Mouse (Mus musculus): Measurements from ENCODE around the gene Adgrg1. TPM values are rescaled to one million over a fixed set of nuclear protein-coding genes. Genes with fewer than 3 reads are reported as not detected.

Adgrg1 gene
- polyA plus RNA-seq, 1 experiment from 2014 or later: 16.3 TPM

DNA sequence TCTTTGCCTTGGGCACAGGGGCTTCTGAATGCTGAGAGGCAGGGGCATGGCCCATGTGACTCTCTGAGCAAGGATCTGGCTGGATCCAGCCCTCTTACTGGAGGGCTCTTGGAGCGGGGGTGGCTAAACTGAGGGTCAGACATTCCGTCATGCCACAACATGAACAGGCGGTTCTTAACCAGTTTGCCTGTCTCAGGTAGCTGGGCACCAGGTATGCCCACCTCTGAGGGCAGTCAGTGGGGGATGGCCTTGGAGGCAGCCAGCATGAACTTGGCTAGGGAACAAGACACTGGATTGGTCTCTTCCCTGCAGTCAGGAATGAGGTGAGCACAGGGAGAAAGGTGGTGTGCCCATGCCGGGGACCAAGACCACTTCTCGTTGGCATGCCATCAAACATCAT, 5.6 kb downstream of the Adgrg1 start:
- Histone ChIP-seq H3K9me3 (ENCODE audit: control insufficient read depth, low read length) (no peaks in the 10 kb centered on the region), H3K4me3 (ENCODE audit: low read depth, low read length) (no peak overlapping the region), H3K4me2 (ENCODE audit: low read depth, low read length) (no peak overlapping the region), H3K27ac (replicated peaks; ENCODE audit: low read depth, low read length) (no peak overlapping the region), H3K36me3 (ENCODE audit: control insufficient read depth, insufficient read depth, low read length) (no peaks in the 10 kb centered on the region), H3K9ac (ENCODE audit: low read depth, low read length) (no peak overlapping the region), H3K4me1 (ENCODE audit: control insufficient read depth, insufficient read depth, low read length) (peaks cover 24% of the 10 kb centered on the region), H3K27me3 (replicated peaks; ENCODE audit: control insufficient read depth, insufficient read depth, low read length) (no peaks in the 10 kb centered on the region; the same call in 1 of the 2 replicates)
- DNase-seq (ENCODE audit: low spot score) (no peak), ATAC-seq (ENCODE audit: low read depth) (no peak)
- 83% methylated on average over 5 of the region's 5 CpGs for WGBS

DNA sequence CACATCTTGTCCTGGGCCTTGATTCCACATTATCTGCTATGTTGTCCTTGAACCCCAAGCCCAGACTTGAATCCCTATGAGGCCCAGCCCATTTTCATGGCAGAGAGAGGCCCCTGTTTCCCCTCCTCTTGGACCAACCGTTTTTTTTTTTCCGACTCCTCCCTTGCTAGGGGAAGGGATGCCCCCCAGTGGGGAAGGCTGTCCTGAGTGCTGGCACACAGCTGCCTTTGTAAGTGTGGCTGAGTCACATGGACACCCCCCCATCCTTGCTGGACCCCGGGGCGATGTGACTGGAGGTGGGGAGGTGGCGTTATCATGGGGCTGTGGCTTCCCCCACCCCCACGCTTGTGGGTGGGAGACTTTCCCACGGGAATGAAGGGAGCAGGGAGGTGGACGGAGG, 6.4 kb downstream of the Adgrg1 start:
- H3K4me1 ChIP-seq (ENCODE audit: control insufficient read depth, insufficient read depth, low read length): peaks cover 24% of the 10 kb centered on the region
- H3K9ac ChIP-seq (ENCODE audit: low read depth, low read length): no peak overlapping the region
- ATAC-seq (ENCODE audit: low read depth): no peak
- no peak for DNase-seq (ENCODE audit: low spot score)
- H3K9me3 ChIP-seq (ENCODE audit: control insufficient read depth, low read length): no peaks in the 10 kb centered on the region
- H3K4me3 ChIP-seq (ENCODE audit: low read depth, low read length): no peak overlapping the region
- no peak overlapping the region for H3K4me2 ChIP-seq (ENCODE audit: low read depth, low read length)
- 51% methylated on average over 8 of the region's 8 CpGs for WGBS
- H3K27me3 ChIP-seq (replicated peaks; ENCODE audit: control insufficient read depth, insufficient read depth, low read length): no peaks in the 10 kb centered on the region; the same call in 1 of the 2 replicates
- H3K27ac ChIP-seq (replicated peaks; ENCODE audit: low read depth, low read length): no peak overlapping the region
- H3K36me3 ChIP-seq (ENCODE audit: control insufficient read depth, insufficient read depth, low read length): no peaks in the 10 kb centered on the region

DNA sequence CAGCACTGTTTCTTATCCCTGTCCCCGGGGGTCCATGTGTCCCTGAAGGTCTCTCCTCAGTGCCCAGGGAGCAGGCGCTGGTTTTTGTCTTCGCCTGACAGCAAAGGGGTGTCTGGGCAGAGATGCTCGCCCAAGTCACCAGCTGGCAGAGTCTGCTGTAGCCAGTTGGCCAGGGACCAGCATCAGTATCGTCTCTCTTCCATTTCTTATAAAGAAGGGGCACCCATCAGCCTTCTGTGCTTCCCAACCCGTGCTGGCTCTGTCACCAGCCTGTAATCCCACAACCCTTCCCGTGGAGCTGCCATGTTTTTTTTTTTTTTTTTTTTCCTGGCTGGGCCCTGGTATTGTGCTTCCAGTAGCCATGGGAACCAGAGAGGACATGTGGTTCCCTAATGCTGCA, 7.3 kb downstream of the Adgrg1 start:
- H3K9me3 ChIP-seq (ENCODE audit: control insufficient read depth, low read length): no peaks in the 10 kb centered on the region
- H3K4me3 ChIP-seq (ENCODE audit: low read depth, low read length): no peak overlapping the region
- no peaks in the 10 kb centered on the region for H3K36me3 ChIP-seq (ENCODE audit: control insufficient read depth, insufficient read depth, low read length)
- peaks cover 22% of the 10 kb centered on the region for H3K4me1 ChIP-seq (ENCODE audit: control insufficient read depth, insufficient read depth, low read length)
- H3K27me3 ChIP-seq (replicated peaks; ENCODE audit: control insufficient read depth, insufficient read depth, low read length): no peaks in the 10 kb centered on the region; the same call in 1 of the 2 replicates
- H3K9ac ChIP-seq (ENCODE audit: low read depth, low read length): no peak overlapping the region
- ATAC-seq (ENCODE audit: low read depth): no peak
- whole genome bisulfite sequencing: 63% methylated on average over 7 of the region's 7 CpGs
- H3K4me2 ChIP-seq (ENCODE audit: low read depth, low read length): no peak overlapping the region
- H3K27ac ChIP-seq (replicated peaks; ENCODE audit: low read depth, low read length): no peak overlapping the region
- no peak for DNase-seq (ENCODE audit: low spot score)

DNA sequence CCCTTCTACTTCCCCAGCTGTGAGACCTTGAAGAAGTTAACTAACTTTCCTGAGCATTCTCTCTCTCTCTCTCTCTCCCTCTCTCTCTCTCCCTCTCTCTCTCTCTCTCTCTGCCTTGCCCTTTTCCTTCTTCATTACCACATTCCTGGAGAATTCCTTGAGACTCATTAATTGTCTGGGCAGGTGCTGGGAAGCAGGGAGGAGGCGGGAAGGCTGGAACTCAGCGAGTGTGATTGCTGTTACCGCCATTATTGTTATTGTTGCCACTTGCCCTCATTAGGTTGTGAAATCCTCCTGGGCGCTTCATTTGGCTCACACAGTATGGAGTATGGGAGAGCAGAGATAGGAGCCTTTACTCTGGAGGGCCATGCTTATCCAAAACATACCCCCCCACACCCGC, 8.6 kb downstream of the Adgrg1 start:
- ATAC-seq (ENCODE audit: low read depth): peak; percentile 35; the same call in 1 of the 2 replicates
- Histone ChIP-seq H3K36me3 (ENCODE audit: control insufficient read depth, insufficient read depth, low read length) (no peaks in the 10 kb centered on the region), H3K4me3 (ENCODE audit: low read depth, low read length) (no peak overlapping the region), H3K4me2 (ENCODE audit: low read depth, low read length) (no peak overlapping the region), H3K27me3 (replicated peaks; ENCODE audit: control insufficient read depth, insufficient read depth, low read length) (no peaks in the 10 kb centered on the region; the same call in 1 of the 2 replicates), H3K9ac (ENCODE audit: low read depth, low read length) (no peak overlapping the region), H3K27ac (replicated peaks; ENCODE audit: low read depth, low read length) (no peak overlapping the region), H3K9me3 (ENCODE audit: control insufficient read depth, low read length) (no peaks in the 10 kb centered on the region), H3K4me1 (ENCODE audit: control insufficient read depth, insufficient read depth, low read length) (peaks cover 18% of the 10 kb centered on the region)
- 21% methylated on average over 5 of the region's 5 CpGs for WGBS
- no peak for DNase-seq (ENCODE audit: low spot score)

- H3K27me3 ChIP-seq (replicated peaks; ENCODE audit: control insufficient read depth, insufficient read depth, low read length): no peaks in the 10 kb centered on the region
- no peaks in the 10 kb centered on the region for H3K9me3 ChIP-seq (ENCODE audit: control insufficient read depth, low read length)
- DNase-seq (ENCODE audit: low spot score): peak; percentile 47
- peak; percentile 75 for ATAC-seq (ENCODE audit: low read depth)
- no peak overlapping the region for H3K27ac ChIP-seq (replicated peaks; ENCODE audit: low read depth, low read length)
- peaks cover 18% of the 10 kb centered on the region for H3K4me1 ChIP-seq (ENCODE audit: control insufficient read depth, insufficient read depth, low read length)
- no peaks in the 10 kb centered on the region for H3K36me3 ChIP-seq (ENCODE audit: control insufficient read depth, insufficient read depth, low read length)
- WGBS: 19% methylated on average over 6 of the region's 10 CpGs
- no peak overlapping the region for H3K9ac ChIP-seq (ENCODE audit: low read depth, low read length)
- no peak overlapping the region for H3K4me3 ChIP-seq (ENCODE audit: low read depth, low read length)
- no peak overlapping the region for H3K4me2 ChIP-seq (ENCODE audit: low read depth, low read length)
Measured at GRCm38 (mm10) chr8:94983881-94984516, 9.4 kb downstream of the Adgrg1 start.

- Histone ChIP-seq H3K4me2 (ENCODE audit: low read depth, low read length) (no peak overlapping the region), H3K9me3 (ENCODE audit: control insufficient read depth, low read length) (no peaks in the 10 kb centered on the region), H3K36me3 (ENCODE audit: control insufficient read depth, insufficient read depth, low read length) (no peaks in the 10 kb centered on the region), H3K27ac (replicated peaks; ENCODE audit: low read depth, low read length) (no peak overlapping the region), H3K4me3 (ENCODE audit: low read depth, low read length) (no peak overlapping the region), H3K4me1 (ENCODE audit: control insufficient read depth, insufficient read depth, low read length) (peaks cover 18% of the 10 kb centered on the region), H3K9ac (ENCODE audit: low read depth, low read length) (0 out of 2 replicates have a peak overlapping the region, but pooled peaks have one; percentile 4), H3K27me3 (replicated peaks; ENCODE audit: control insufficient read depth, insufficient read depth, low read length) (no peaks in the 10 kb centered on the region)
- ATAC-seq (ENCODE audit: low read depth) (no peak), DNase-seq (ENCODE audit: low spot score) (no peak)
- 85% methylated on average over 6 of the region's 6 CpGs for WGBS
Measured at GRCm38 (mm10) chr8:94985023-94985422, 10.5 kb downstream of the Adgrg1 start.

GRCm38 (mm10) chr8:94986676-94987075, 12.1 kb downstream of the Adgrg1 start:
- H3K9me3 ChIP-seq (ENCODE audit: control insufficient read depth, low read length): no peaks in the 10 kb centered on the region
- ATAC-seq (ENCODE audit: low read depth) (no peak), DNase-seq (ENCODE audit: low spot score) (no peak)
- no peaks in the 10 kb centered on the region for H3K36me3 ChIP-seq (ENCODE audit: control insufficient read depth, insufficient read depth, low read length)
- H3K4me3 ChIP-seq (ENCODE audit: low read depth, low read length): no peak overlapping the region
- H3K4me1 ChIP-seq (ENCODE audit: control insufficient read depth, insufficient read depth, low read length): peaks cover 21% of the 10 kb centered on the region
- H3K27me3 ChIP-seq (replicated peaks; ENCODE audit: control insufficient read depth, insufficient read depth, low read length): no peaks in the 10 kb centered on the region
- no peak overlapping the region for H3K27ac ChIP-seq (replicated peaks; ENCODE audit: low read depth, low read length)
- H3K4me2 ChIP-seq (ENCODE audit: low read depth, low read length): no peak overlapping the region
- 0% methylated on average over 1 of the region's 5 CpGs for WGBS
- no peak overlapping the region for H3K9ac ChIP-seq (ENCODE audit: low read depth, low read length)

DNA sequence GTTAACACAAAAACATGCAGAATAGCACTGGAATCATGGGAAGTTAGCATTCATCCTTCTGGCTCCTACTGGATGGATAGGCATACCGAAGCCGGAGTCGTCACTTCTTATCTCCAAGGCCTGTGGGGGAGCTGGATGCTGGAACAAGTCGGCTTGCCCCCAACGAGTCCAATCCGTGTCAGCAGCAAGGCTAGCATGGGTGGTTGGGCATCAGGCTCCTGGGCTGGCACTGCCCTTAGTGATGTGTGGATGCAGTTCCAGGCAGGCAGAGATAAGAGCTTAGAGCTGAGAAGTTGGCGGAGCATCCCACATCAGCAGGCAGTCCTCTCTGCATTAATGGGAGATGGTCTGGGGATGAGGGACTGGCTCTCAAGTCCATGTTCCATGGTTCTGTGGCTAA, 13.0 kb downstream of the Adgrg1 start:
- no peak overlapping the region for H3K9ac ChIP-seq (ENCODE audit: low read depth, low read length)
- no peaks in the 10 kb centered on the region for H3K27me3 ChIP-seq (replicated peaks; ENCODE audit: control insufficient read depth, insufficient read depth, low read length)
- WGBS: 85% methylated on average over 7 of the region's 7 CpGs
- DNase-seq (ENCODE audit: low spot score) (no peak), ATAC-seq (ENCODE audit: low read depth) (no peak)
- H3K4me3 ChIP-seq (ENCODE audit: low read depth, low read length): no peak overlapping the region
- no peaks in the 10 kb centered on the region for H3K36me3 ChIP-seq (ENCODE audit: control insufficient read depth, insufficient read depth, low read length)
- no peak overlapping the region for H3K27ac ChIP-seq (replicated peaks; ENCODE audit: low read depth, low read length)
- H3K9me3 ChIP-seq (ENCODE audit: control insufficient read depth, low read length): no peaks in the 10 kb centered on the region
- peaks cover 26% of the 10 kb centered on the region for H3K4me1 ChIP-seq (ENCODE audit: control insufficient read depth, insufficient read depth, low read length)
- H3K4me2 ChIP-seq (ENCODE audit: low read depth, low read length): no peak overlapping the region

- no peak overlapping the region for H3K9ac ChIP-seq (ENCODE audit: low read depth, low read length)
Measured at GRCm38 (mm10) chr8:94988619-94989018, 14.1 kb downstream of the Adgrg1 start.

More at GRCm38 (mm10) chr8:94988619-94989018, 14.1 kb downstream of the Adgrg1 start:
- no peak for DNase-seq (ENCODE audit: low spot score)
- no peak for ATAC-seq (ENCODE audit: low read depth)
- Histone ChIP-seq H3K36me3 (ENCODE audit: control insufficient read depth, insufficient read depth, low read length) (no peaks in the 10 kb centered on the region), H3K9me3 (ENCODE audit: control insufficient read depth, low read length) (no peaks in the 10 kb centered on the region), H3K4me2 (ENCODE audit: low read depth, low read length) (no peak overlapping the region), H3K4me3 (ENCODE audit: low read depth, low read length) (no peak overlapping the region), H3K4me1 (ENCODE audit: control insufficient read depth, insufficient read depth, low read length) (peaks cover 20% of the 10 kb centered on the region), H3K27ac (replicated peaks; ENCODE audit: low read depth, low read length) (no peak overlapping the region), H3K27me3 (replicated peaks; ENCODE audit: control insufficient read depth, insufficient read depth, low read length) (no peaks in the 10 kb centered on the region)
- 83% methylated on average over 6 of the region's 6 CpGs for WGBS

Data from embryonic facial prominence, embryonic 14.5 days (tissue).